7 mouse cellular contexts compared by ENCODE assay signal in the genomic region with DNA sequence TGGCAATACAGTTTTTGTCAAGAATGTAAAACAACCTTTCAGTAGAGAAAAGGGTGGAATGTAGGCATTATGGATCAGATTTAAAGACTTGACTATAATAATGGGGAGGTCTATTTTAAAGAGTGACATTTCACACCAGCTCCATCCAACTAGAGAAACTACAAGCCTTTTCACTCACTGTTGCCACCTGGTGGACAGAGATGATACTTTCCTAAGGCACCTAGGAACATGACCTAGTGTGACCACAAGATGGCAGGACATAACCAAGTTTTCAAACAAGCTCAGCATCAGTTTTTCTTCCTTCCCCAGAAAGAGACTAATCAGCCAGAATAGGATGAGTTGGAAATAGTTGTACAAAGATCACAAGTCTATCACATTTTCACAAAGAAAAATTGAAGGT.
A peak's percentile ranks its signal among the peaks of the same experiment; 100 is the strongest.
DNase-seq lines count a peak whose midpoint lies in the region; ATAC-seq lines count a peak whose summit lies in the region.

No protein-coding gene starts in this region.

- no peak overlapping the region for H3K9ac ChIP-seq in forebrain, embryonic 13.5 days

- H3K9me3 ChIP-seq in forebrain, embryonic 13.5 days (replicated peaks): no peaks in the 10 kb centered on the region

- no peaks in the 10 kb centered on the region for H3K36me3 ChIP-seq in forebrain, embryonic 13.5 days (ENCODE audit: poor library complexity, severe bottlenecking)

- H3K27ac ChIP-seq in forebrain, embryonic 13.5 days: no peak overlapping the region

- no peak overlapping the region for H3K4me2 ChIP-seq in forebrain, embryonic 13.5 days

- H3K4me1 ChIP-seq in forebrain, embryonic 13.5 days: no peaks in the 10 kb centered on the region

- peak; percentile 58 for DNase-seq in Muller cell, postnatal 12 days (ENCODE audit: inconsistent ontology term)
- DNase-seq in c-Kit-positive CD71-positive TER-119-positive erythroid progenitor cells, embryonic 14.5 days (ENCODE audit: low spot score): peak; percentile 67
- peak; percentile 84 to 90 for DNase-seq in layer of hippocampus, postnatal 14 days (ENCODE audit: low spot score in 2 of 2)
- DNase-seq in right cerebral cortex, postnatal 10 days (ENCODE audit: low spot score in 2 of 2): peak; percentile 87 to 88

- peak; percentile 76 for ATAC-seq in forebrain, embryonic 13.5 days
- ATAC-seq in hematopoietic stem cell, adult 5-6 weeks (replicated peaks in 1 of 2; ENCODE audit: insufficient read depth in 1 of 2, low FRiP score in 2 of 2, low TSS enrichment in 1 of 2, low read depth in 1 of 2, poor library complexity in 2 of 2, severe bottlenecking in 2 of 2): peak; percentile 87 to 88
- ATAC-seq in megakaryocyte, adult 5-6 weeks (ENCODE audit: poor library complexity, severe bottlenecking): peak; percentile 95

- H3K27me3 ChIP-seq in forebrain, embryonic 13.5 days: no peaks in the 10 kb centered on the region

- no peak overlapping the region for H3K4me3 ChIP-seq in forebrain, embryonic 13.5 days
